Mouse (Mus musculus): ENCODE data around the gene Midn. TPM values are rescaled to one million over a fixed set of nuclear protein-coding genes. Genes with fewer than 3 reads are reported as not detected.

The Midn gene
- polyA plus RNA-seq, 1 experiment from 2014 or later, result 23.2 TPM

DNA sequence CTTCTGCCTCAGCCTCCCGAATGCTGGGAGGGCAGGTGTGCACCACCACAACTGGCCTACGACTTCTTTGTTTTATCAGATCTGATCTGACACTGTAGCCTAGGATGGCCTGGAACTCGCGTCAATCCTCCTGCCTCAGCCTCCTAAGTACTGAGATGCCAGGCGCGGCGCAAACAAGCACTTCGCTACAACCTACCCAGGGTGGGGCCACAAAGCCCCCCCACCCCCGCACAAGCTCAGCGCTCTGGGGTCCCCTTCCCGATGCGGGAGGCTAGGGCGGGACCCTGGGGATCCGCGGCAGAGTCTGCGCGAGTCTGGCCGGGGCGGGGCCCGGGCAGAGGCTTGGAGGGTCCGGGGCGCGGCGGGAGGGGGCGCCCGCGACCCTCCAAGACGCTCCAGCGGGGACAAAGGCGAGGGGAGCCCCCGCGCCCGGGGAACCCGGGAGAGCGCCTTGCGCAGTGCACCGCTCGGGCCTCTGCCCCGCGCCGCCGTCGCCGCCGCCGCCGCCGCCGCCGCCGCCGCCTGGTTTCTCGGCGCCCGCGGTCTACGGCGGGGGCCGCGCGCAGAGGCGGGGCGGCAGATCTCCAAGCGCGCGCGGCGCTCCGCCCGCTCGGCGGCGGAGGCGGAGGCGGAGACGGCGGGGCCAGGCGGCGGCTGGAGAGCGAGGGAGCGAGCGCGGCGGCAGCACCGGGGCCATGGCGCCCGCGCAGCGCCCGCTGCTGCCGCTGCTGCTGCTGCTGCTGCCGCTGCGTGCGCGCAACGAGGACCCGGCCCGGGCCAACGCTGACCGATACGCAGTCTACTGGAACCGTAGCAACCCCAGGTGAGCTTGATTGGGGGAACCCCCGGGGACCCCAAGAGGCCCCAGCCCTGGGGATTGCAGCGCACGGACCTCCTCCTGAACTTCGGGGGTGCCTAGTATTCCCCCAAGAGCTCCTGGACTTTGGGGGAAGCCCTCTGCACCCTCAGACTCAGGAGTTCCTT, 31.3 kb downstream of the Midn start, which contains the start of gene Efna2:
Gene Efna2, plus strand, starts transcription at position 415 of the 984 bp plus-strand sequence.
- Histone ChIP-seq H3K27me3 (no peaks in the 10 kb centered on the region), H3K4me2 (replicated peaks) (peak within 1 kb of the TSS; percentile 97), H3K27ac (peak within 1 kb of the TSS; percentile 73), H3K4me1 (peaks cover 34% of the 10 kb centered on the region), H3K9ac (peak within 1 kb of the TSS; percentile 96), H3K36me3 (peaks cover 22% of the 10 kb centered on the region), H3K4me3 (peak within 1 kb of the TSS; percentile 86), H3K9me3 (no peaks in the 10 kb centered on the region)
- peak; percentile 62 for ATAC-seq (ENCODE audit: low FRiP score, low read depth)
- WGBS, result 2% methylated on average over 86 of the region's 106 CpGs

DNA sequence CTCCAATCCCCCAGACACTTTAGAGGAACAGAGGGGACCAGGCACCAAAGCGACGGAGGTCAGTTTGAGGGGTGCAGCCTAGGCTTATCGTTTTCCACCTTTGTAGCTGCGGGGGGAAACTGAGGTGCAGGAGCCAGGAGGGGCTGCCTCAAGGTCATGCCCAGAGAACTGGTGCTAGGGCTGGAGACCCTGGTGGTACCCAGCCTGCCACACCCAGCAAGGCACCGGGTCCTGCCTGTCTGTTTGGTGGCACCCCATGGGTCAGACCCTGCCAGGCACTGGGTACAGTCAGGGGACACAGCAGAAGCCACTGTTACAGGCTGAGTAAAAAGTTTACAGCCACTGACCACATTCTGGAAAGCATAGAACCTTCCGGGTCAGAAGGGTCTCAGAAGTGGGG, 32.2 kb downstream of the Midn start:
- H3K4me3 ChIP-seq, result peak overlapping the region; percentile 86
- peak overlapping the region; percentile 28; the same call in 1 of the 2 replicates for H3K27ac ChIP-seq
- peaks cover 30% of the 10 kb centered on the region for H3K4me1 ChIP-seq
- 24% methylated on average over 6 of the region's 6 CpGs for WGBS
- no peaks in the 10 kb centered on the region for H3K9me3 ChIP-seq
- H3K27me3 ChIP-seq, result no peaks in the 10 kb centered on the region
- peak overlapping the region; percentile 96 for H3K9ac ChIP-seq
- H3K4me2 ChIP-seq (replicated peaks), result peak overlapping the region; percentile 97
- no peak for ATAC-seq (ENCODE audit: low FRiP score, low read depth)
- peaks cover 22% of the 10 kb centered on the region for H3K36me3 ChIP-seq

DNA sequence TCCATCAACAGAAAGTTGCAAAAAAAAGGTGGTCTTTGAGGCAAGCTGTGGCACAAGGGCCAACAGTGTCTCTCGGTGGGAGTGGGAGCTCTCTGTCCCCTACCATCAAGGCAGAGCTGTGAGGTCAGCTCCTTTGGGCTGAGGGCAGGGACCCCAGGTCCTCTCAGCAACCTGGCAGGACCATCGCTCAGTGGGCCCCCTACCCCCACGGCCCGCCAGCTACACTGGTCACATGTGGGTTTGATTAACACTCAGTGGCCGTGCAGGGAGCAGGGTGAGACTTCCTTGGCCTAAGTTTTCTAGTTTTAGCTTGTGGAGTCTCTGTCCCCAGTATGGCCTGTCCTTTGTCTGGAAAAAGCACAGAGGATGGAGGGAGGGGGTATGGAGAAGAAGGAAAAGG, 32.8 kb downstream of the Midn start:
- ATAC-seq (ENCODE audit: low FRiP score, low read depth), result no peak
- H3K27me3 ChIP-seq, result no peaks in the 10 kb centered on the region
- no peaks in the 10 kb centered on the region for H3K9me3 ChIP-seq
- peaks cover 22% of the 10 kb centered on the region for H3K36me3 ChIP-seq
- peaks cover 32% of the 10 kb centered on the region for H3K4me1 ChIP-seq
- peak overlapping the region; percentile 96 for H3K9ac ChIP-seq
- 19% methylated on average over 5 of the region's 5 CpGs for WGBS
- H3K27ac ChIP-seq, result peak overlapping the region; percentile 28; the same call in 1 of the 2 replicates
- H3K4me3 ChIP-seq, result peak overlapping the region; percentile 86
- peak overlapping the region; percentile 97 for H3K4me2 ChIP-seq (replicated peaks)

DNA sequence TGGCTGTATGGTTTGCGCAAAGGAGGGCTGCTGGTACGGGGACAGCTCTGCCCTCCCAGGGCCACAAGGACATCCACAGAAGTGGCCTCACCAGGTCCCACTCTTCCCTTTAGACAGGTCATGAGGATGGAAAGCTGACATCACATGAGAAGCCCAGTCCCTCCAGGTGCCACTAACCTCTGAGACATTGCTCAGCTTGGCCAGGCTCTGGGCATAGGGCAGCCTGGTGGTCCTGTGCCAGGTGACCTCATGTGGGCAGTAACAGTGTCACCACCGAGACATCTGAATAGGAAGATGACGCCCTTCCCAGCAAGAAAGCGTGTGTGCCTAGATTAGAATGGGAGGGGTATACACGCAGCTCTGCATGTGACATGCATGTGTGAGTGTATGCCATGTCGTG, 34.5 kb downstream of the Midn start:
- peaks cover 33% of the 10 kb centered on the region for H3K36me3 ChIP-seq
- no peak for ATAC-seq (ENCODE audit: low FRiP score, low read depth)
- no peaks in the 10 kb centered on the region for H3K9me3 ChIP-seq
- no peak overlapping the region for H3K4me3 ChIP-seq
- H3K9ac ChIP-seq, result no peak overlapping the region
- H3K4me2 ChIP-seq (replicated peaks), result no peak overlapping the region
- peaks cover 35% of the 10 kb centered on the region for H3K4me1 ChIP-seq
- no peak overlapping the region for H3K27ac ChIP-seq
- WGBS, result 91% methylated on average over 7 of the region's 7 CpGs
- peaks cover 1% of the 10 kb centered on the region; the same call in 1 of the 2 replicates for H3K27me3 ChIP-seq

DNA sequence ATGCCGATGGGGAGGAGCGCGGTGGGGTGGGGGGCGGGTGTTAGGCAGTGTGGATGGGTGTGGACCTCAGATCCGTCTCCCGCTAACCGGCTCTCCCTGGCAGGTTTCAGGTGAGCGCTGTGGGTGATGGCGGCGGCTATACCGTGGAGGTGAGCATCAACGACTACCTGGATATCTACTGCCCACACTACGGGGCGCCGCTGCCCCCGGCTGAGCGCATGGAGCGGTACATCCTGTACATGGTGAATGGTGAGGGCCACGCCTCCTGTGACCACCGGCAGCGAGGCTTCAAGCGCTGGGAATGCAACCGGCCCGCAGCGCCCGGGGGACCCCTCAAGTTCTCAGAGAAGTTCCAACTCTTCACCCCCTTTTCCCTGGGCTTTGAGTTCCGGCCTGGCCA, 38.6 kb downstream of the Midn start:
- Histone ChIP-seq H3K36me3 (peaks cover 51% of the 10 kb centered on the region), H3K4me1 (peaks cover 30% of the 10 kb centered on the region), H3K27me3 (peaks cover 38% of the 10 kb centered on the region), H3K4me3 (no peak overlapping the region), H3K9me3 (no peaks in the 10 kb centered on the region), H3K4me2 (replicated peaks) (no peak overlapping the region), H3K27ac (no peak overlapping the region), H3K9ac (no peak overlapping the region)
- ATAC-seq (ENCODE audit: low FRiP score, low read depth), result no peak
- WGBS, result 46% methylated on average over 27 of the region's 27 CpGs

DNA sequence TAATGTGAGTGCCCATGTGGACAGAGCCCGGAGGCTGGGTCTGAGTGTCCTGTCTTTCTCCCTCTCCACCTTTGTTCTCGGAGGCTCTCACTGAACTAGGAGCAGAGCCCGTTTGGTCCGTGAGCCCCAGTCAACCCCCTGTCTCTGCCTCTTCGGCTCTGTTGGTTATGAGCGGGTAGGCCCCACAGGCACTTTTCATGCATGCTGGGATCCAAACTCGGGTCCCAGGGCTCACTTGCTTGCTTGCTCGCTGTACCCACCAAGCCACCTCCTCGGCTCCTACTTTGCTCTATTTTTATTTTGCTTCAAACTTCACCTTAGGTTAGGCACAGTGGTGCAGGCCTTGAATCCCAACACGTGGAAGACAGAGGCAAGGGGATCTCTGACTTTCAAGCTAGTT, 39.7 kb downstream of the Midn start:
- no peak overlapping the region for H3K27ac ChIP-seq
- no peak overlapping the region for H3K4me2 ChIP-seq (replicated peaks)
- 91% methylated on average over 10 of the region's 10 CpGs for WGBS
- no peaks in the 10 kb centered on the region for H3K9me3 ChIP-seq
- no peak overlapping the region for H3K4me3 ChIP-seq
- H3K9ac ChIP-seq, result no peak overlapping the region
- H3K27me3 ChIP-seq, result peaks cover 49% of the 10 kb centered on the region
- H3K36me3 ChIP-seq, result peaks cover 40% of the 10 kb centered on the region
- ATAC-seq (ENCODE audit: low FRiP score, low read depth), result no peak
- H3K4me1 ChIP-seq, result peaks cover 25% of the 10 kb centered on the region

DNA sequence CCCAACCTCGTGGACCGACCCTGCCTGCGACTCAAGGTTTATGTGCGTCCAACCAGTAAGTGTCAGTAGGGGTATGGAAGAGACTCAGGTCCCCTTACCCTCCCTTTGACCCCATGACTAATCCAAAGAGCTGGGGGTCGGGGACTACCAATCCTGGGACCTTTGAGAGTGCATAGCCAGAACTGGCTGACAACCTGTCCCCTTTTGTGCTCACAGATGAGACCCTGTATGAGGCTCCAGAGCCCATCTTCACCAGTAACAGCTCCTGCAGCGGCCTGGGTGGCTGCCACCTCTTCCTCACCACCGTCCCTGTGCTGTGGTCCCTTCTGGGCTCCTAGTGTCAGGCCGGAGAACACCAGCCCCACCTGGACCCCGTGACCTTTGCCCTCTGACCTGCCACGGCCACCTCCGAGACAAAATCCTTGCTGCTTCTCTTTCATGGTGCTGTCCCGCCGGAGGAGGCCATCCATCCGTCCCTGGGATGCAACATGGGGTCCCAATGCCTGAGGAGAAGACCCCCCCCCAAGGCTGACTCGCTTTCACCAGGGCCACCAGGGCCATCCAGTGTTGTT, 40.5 kb downstream of the Midn start:
- Histone ChIP-seq H3K9me3 (no peaks in the 10 kb centered on the region), H3K4me3 (no peak overlapping the region), H3K27ac (no peak overlapping the region), H3K36me3 (peaks cover 34% of the 10 kb centered on the region), H3K4me2 (replicated peaks) (no peak overlapping the region), H3K27me3 (peaks cover 50% of the 10 kb centered on the region), H3K9ac (no peak overlapping the region), H3K4me1 (peaks cover 25% of the 10 kb centered on the region)
- 75% methylated on average over 15 of the region's 15 CpGs for WGBS
- no peak for ATAC-seq (ENCODE audit: low FRiP score, low read depth)

DNA sequence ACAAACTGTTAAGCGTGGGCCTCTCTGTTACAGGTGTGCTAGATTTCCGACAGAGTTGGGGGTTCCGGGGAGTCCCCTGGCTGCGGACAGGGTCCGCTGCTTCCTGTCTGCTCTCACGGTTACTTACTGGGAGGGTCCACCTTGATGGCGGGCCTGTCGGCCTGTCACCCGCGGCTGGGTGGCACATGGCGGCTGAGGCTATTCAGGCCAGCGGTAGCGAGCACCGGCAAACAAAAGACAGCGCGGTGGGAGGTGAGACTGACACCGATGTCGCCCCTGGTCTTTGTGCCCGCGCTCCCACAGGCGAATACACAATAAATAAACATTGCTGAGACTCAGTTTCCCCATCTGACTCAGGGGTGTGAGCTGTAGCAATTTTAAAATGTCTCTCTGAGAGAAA, 41.9 kb downstream of the Midn start:
- Histone ChIP-seq H3K4me2 (replicated peaks) (peak overlapping the region; percentile 72), H3K4me1 (peaks cover 25% of the 10 kb centered on the region), H3K4me3 (peak overlapping the region; percentile 48), H3K36me3 (peaks cover 28% of the 10 kb centered on the region), H3K27me3 (peaks cover 50% of the 10 kb centered on the region), H3K9ac (peak overlapping the region; percentile 68), H3K27ac (no peak overlapping the region), H3K9me3 (no peaks in the 10 kb centered on the region)
- no peak for ATAC-seq (ENCODE audit: low FRiP score, low read depth)
- WGBS, result 8% methylated on average over 21 of the region's 21 CpGs

DNA sequence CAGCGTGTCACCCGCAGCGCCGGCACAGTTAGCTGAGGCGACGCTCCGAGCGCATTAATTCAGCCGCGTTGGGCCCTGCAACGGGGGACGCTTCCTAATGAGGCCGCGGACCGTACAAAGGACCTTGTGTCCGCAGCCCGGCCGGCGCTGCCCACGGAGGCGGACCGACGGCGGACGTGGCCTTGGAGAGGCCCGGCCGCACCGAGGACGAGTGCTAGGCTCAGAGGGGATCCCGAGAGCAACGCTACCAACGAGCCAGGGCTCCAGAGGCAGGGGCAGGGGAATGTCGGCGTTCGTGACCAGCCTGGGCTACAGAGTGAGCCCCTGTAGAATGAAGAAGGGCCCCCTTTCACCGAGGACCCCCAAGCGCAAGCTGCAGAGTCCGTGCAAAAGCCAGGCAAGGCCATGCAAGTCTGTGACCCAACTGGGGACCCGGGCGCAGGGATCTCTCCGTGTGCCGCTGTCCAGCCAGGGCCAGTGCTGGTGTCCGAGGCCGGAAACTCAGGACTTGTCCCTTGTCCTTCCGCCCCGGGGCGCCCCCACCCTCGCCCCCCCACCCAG, 42.5 kb downstream of the Midn start:
- Histone ChIP-seq H3K4me1 (peaks cover 21% of the 10 kb centered on the region), H3K36me3 (peaks cover 28% of the 10 kb centered on the region), H3K27ac (no peak overlapping the region), H3K4me3 (peak overlapping the region; percentile 48), H3K9me3 (no peaks in the 10 kb centered on the region), H3K4me2 (replicated peaks) (peak overlapping the region; percentile 72), H3K27me3 (peaks cover 50% of the 10 kb centered on the region), H3K9ac (peak overlapping the region; percentile 68)
- under 1% methylated on average over 46 of the region's 48 CpGs for WGBS
- ATAC-seq (ENCODE audit: low FRiP score, low read depth), result no peak

DNA sequence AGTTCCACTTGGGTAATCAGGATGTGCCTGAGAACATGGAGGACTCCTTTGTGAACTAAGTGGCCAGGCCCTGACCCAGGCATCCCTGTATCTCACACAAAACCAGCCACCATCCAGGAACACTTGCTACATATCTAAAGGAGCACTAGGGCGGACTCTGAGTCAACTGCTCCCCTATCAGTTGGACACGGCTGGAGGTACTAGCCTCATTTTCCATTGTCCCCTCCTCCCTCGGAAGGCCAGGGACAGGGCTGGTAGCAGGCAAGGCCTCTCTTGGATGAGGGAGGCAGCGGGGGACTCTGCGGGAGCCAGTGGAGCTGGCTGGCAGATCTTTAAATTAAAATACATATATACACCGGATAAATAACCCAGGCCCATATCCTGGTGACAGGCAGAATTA, 45.9 kb downstream of the Midn start:
- no peaks in the 10 kb centered on the region for H3K9me3 ChIP-seq
- 82% methylated on average over 6 of the region's 6 CpGs for WGBS
- H3K4me1 ChIP-seq, result peaks cover 14% of the 10 kb centered on the region
- no peak overlapping the region for H3K9ac ChIP-seq
- peaks cover 3% of the 10 kb centered on the region for H3K36me3 ChIP-seq
- no peak for ATAC-seq (ENCODE audit: low FRiP score, low read depth)
- no peak overlapping the region for H3K4me2 ChIP-seq (replicated peaks)
- no peak overlapping the region for H3K27ac ChIP-seq
- H3K27me3 ChIP-seq, result peaks cover 38% of the 10 kb centered on the region
- no peak overlapping the region for H3K4me3 ChIP-seq

DNA sequence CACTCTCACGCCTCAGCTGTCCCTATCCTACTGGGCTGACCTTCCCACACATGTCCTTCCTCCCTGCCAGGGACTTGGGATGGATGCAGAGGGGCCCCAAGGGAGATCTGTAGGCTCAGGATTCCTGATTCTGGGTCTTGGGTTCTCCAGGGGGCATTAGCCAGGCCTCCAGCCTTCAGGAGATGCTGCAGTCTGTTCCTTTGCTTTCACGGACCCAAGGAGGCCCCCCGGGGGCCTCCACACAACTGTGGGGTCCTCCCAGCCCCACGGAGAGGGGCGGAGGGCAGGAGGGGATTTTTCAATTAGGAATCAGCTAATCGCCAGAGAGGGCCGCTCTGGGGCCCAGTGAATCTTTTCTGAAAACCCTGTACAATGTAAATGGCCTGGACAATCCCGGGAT, 46.4 kb downstream of the Midn start:
- Histone ChIP-seq H3K9ac (peak overlapping the region; percentile 48), H3K4me1 (peaks cover 16% of the 10 kb centered on the region), H3K36me3 (no peaks in the 10 kb centered on the region), H3K4me3 (no peak overlapping the region), H3K27ac (no peak overlapping the region), H3K9me3 (no peaks in the 10 kb centered on the region), H3K4me2 (replicated peaks) (no peak overlapping the region), H3K27me3 (peaks cover 34% of the 10 kb centered on the region)
- 60% methylated on average over 8 of the region's 8 CpGs for WGBS
- ATAC-seq (ENCODE audit: low FRiP score, low read depth), result no peak

DNA sequence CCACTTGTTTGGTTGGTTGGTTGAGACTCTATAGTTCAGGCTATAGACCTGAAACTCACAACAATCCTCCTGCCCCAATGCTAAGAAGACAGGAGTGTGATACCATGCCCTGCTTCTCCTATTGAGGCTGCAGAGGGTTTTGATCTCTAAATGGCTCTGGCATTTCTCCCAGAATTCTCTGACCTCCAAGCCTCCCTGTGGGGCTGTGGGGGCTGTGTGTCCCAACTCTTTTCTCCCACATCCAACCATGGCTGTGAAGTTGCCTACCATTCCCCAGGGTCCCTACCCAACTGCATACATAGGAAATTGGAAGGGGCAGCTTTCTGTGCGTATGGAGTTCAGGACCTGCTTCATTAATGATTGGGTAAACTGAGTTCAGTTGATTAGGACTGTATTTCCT, 48.1 kb downstream of the Midn start:
- Histone ChIP-seq H3K27me3 (peaks cover 17% of the 10 kb centered on the region), H3K4me1 (0 out of 2 replicates have a peak, but pooled peaks cover 4% of the 10 kb centered on the region), H3K4me3 (no peak overlapping the region), H3K27ac (no peak overlapping the region), H3K36me3 (no peaks in the 10 kb centered on the region), H3K9me3 (no peaks in the 10 kb centered on the region), H3K9ac (no peak overlapping the region), H3K4me2 (replicated peaks) (no peak overlapping the region)
- no peak for ATAC-seq (ENCODE audit: low FRiP score, low read depth)
- 95% methylated on average over 1 of the region's 1 CpGs for WGBS
